Mouse (Mus musculus): ENCODE data around the gene Gm28051. TPM values are rescaled to one million over a fixed set of nuclear protein-coding genes. Genes with fewer than 3 reads are reported as not detected.

Gene Gm28051
- total and polyA plus RNA-seq, 3 experiments = not detected

DNA sequence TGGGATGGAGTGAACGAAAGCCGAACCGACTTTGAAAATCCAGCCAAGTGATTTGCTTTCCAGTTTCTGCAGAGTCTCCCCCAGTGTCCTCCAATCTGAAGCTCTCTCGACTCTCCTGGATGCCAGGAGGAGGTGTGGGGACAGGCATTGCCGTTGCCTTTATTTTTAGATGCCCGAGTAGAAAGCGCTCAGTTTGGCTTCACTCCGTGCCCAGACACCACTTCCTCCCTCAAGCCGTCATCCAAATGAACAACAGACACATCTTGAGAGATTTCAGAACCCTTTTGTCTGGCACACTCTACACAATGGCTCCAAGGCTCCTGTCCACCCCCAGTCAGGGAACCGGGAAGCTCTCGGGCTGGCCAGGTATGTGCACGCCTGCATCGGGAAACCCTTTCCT is 83.4 kb downstream of the Gm28051 start:
- Histone ChIP-seq H3K79me2 (replicated peaks; ENCODE audit: control insufficient read depth, extremely low read depth, insufficient read depth, poor library complexity, severe bottlenecking) (peaks cover 2% of the 10 kb centered on the region; the same call in 1 of the 2 replicates), H3K4me1 (ENCODE audit: control insufficient read depth in 1 of 2, insufficient read depth in 2 of 2) (peaks cover 24 to 93% of the 10 kb centered on the region in 2 experiments), H3K9ac (ENCODE audit: insufficient read depth, low read depth) (no peak overlapping the region), H3K4me3 (replicated peaks in 1 of 3; ENCODE audit: low read depth in 2 of 3, low read length in 2 of 3, poor library complexity in 1 of 3) (no peak overlapping the region), H3K36me3 (replicated peaks in 1 of 2; ENCODE audit: control insufficient read depth in 1 of 2, insufficient read depth in 1 of 2, low read length in 1 of 2) (peaks cover 11 to 71% of the 10 kb centered on the region in 2 experiments), H3K27me3 (replicated peaks) (no peaks in the 10 kb centered on the region), H3K9me3 (replicated peaks; ENCODE audit: low read length) (no peaks in the 10 kb centered on the region), H3K4me2 (ENCODE audit: insufficient read depth, low read depth, poor library complexity, severe bottlenecking) (no peak overlapping the region), H3K27ac (ENCODE audit: insufficient read depth, low read depth) (no peak overlapping the region)
- no peak for DNase-seq (ENCODE audit: extremely low read depth)
- in situ Hi-C loops (cut with MboI; ENCODE audit: low pct_ligation_motif_present, low pct_unique_long_range_greater_than_20kb, low sequenced_read_pairs) (no loop called here), dilution Hi-C loops (cut with MboI; ENCODE audit: extremely low pct_ligation_motif_present, extremely low pct_unique_long_range_greater_than_20kb, low sequenced_read_pairs) (no loop called here)
- no peak for TF ChIP-seq KAT2A (IDR thresholded peaks at IDR 0.05; ENCODE audit: insufficient replicate concordance, low read length)
- no peak for TF ChIP-seq MEF2A (IDR thresholded peaks at IDR 0.05; ENCODE audit: borderline replicate concordance, low read depth, low read length)
- TF ChIP-seq RCOR1 (conservative IDR thresholded peaks at IDR 0.05; ENCODE audit: low read depth, low read length) = no peak
- no peak for TF ChIP-seq TBP (conservative IDR thresholded peaks at IDR 0.05; ENCODE audit: low read depth, low read length)
- no peak for TF ChIP-seq ZMIZ1 (IDR thresholded peaks at IDR 0.05; ENCODE audit: low read depth, low read length)
- no peak for TF ChIP-seq GABPA (IDR thresholded peaks at IDR 0.05; ENCODE audit: insufficient replicate concordance, low read depth, low read length)
- no peak for TF ChIP-seq MAZ (IDR thresholded peaks at IDR 0.05; ENCODE audit: low read depth, low read length)
- TF ChIP-seq EP300 (IDR thresholded peaks at IDR 0.05; ENCODE audit: low read length) = no peak
- TF ChIP-seq TCF12 (IDR thresholded peaks at IDR 0.05; ENCODE audit: low read depth, low read length) = no peak
- TF ChIP-seq CHD1 (IDR thresholded peaks at IDR 0.05; ENCODE audit: low read depth, low read length) = no peak
- TF ChIP-seq POLR2A (IDR thresholded peaks at IDR 0.05; ENCODE audit: low read depth, low read length) = no peak
- no peak for TF ChIP-seq SMC3 (IDR thresholded peaks at IDR 0.05; ENCODE audit: low read depth, low read length)
- no peak for TF ChIP-seq NRF1 (IDR thresholded peaks at IDR 0.05; ENCODE audit: low read depth, low read length)
- TF ChIP-seq HCFC1 (IDR thresholded peaks at IDR 0.05; ENCODE audit: low read depth, low read length) = no peak
- TF ChIP-seq ELF1 (IDR thresholded peaks at IDR 0.05; ENCODE audit: low read depth, low read length) = no peak
- no peak for TF ChIP-seq JUND (conservative IDR thresholded peaks at IDR 0.05; ENCODE audit: low read depth, low read length)
- no peak for TF ChIP-seq CTCF (conservative IDR thresholded peaks at IDR 0.05 in 1 of 2, IDR thresholded peaks at IDR 0.05 in 1 of 2; ENCODE audit: low read depth in 2 of 2, low read length in 2 of 2)
- TF ChIP-seq MAX (IDR thresholded peaks at IDR 0.05; ENCODE audit: low read length) = no peak

DNA sequence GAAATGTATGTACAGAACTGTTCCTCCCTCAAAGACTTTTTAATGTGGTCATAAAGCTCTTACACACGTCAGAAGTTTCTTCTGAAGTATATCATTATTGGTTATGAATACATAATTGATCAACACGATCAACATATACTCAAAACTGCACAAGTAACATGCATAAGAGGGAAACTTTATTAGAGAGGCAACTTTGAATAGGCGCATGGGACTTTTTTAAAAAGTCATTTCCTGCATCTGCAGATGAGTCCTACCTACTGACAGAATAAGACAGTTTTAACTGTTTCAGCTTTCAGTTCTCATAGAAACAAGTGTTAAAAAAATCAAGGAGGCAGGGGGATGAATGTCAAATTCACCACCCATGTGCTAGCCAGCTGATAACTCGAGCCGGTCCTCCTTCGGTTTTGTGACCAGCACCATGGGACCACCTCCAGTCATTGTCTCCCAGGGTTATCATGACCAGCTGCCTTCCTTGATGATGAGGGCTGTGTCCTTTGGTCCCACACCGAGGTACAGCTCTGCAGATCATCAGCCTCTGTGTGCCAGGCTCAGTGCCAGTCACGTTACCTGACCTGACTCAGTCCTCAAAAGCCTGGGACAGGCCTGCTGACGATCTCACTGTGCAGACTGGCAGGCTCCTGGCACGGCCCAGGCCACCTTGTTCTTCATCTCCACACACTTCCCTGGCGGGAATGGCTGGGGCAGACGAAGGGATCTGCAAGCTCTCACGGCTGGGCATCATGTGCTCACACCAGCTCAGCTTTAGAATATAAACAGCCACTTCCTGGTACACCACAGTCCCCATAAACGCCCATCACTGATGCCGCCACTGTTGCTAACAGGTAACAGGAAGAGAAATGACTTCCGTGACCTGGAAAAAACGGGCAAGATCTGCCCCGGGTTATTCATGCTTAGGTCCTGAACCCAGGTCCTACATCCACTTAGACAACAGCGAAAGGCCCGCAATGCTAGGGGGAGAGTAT is 84.4 kb downstream of the Gm28051 start:
- Histone ChIP-seq H3K27me3 (replicated peaks) (no peaks in the 10 kb centered on the region), H3K36me3 (replicated peaks in 1 of 2; ENCODE audit: control insufficient read depth in 1 of 2, insufficient read depth in 1 of 2, low read length in 1 of 2) (peaks cover 15 to 72% of the 10 kb centered on the region in 2 experiments), H3K4me1 (ENCODE audit: control insufficient read depth in 1 of 2, insufficient read depth in 2 of 2) (peaks cover 24 to 86% of the 10 kb centered on the region in 2 experiments), H3K9ac (ENCODE audit: insufficient read depth, low read depth) (no peak overlapping the region), H3K79me2 (replicated peaks; ENCODE audit: control insufficient read depth, extremely low read depth, insufficient read depth, poor library complexity, severe bottlenecking) (peaks cover 2% of the 10 kb centered on the region; the same call in 1 of the 2 replicates), H3K4me2 (ENCODE audit: insufficient read depth, low read depth, poor library complexity, severe bottlenecking) (no peak overlapping the region), H3K27ac (ENCODE audit: insufficient read depth, low read depth) (peak overlapping the region; percentile 74; the same call in 1 of the 2 replicates), H3K4me3 (replicated peaks in 1 of 3; ENCODE audit: low read depth in 2 of 3, low read length in 2 of 3, poor library complexity in 1 of 3) (peak overlapping the region in 1 of 3 experiments; percentile 27), H3K9me3 (replicated peaks; ENCODE audit: low read length) (no peaks in the 10 kb centered on the region)
- no peak for DNase-seq (ENCODE audit: extremely low read depth)
- in situ Hi-C loops (cut with MboI; ENCODE audit: low pct_ligation_motif_present, low pct_unique_long_range_greater_than_20kb, low sequenced_read_pairs) = no loop called here
- dilution Hi-C loops (cut with MboI; ENCODE audit: extremely low pct_ligation_motif_present, extremely low pct_unique_long_range_greater_than_20kb, low sequenced_read_pairs) = no loop called here
- TF ChIP-seq JUND (conservative IDR thresholded peaks at IDR 0.05; ENCODE audit: low read depth, low read length) (no peak), SIN3A (IDR thresholded peaks at IDR 0.05; ENCODE audit: low read length) (no peak), JUN (IDR thresholded peaks at IDR 0.05; ENCODE audit: insufficient read depth, low read depth, low read length) (no peak), GABPA (IDR thresholded peaks at IDR 0.05; ENCODE audit: insufficient replicate concordance, low read depth, low read length) (no peak), MAZ (IDR thresholded peaks at IDR 0.05; ENCODE audit: low read depth, low read length) (no peak), CHD2 (IDR thresholded peaks at IDR 0.05; ENCODE audit: low read length) (no peak), TBP (conservative IDR thresholded peaks at IDR 0.05; ENCODE audit: low read depth, low read length) (no peak), PAX5 (IDR thresholded peaks at IDR 0.05; ENCODE audit: low read length) (no peak), BHLHE40 (IDR thresholded peaks at IDR 0.05; ENCODE audit: low read depth, low read length) (no peak), ZNF384 (IDR thresholded peaks at IDR 0.05; ENCODE audit: low read depth, low read length) (peak; percentile 72), EP300 (IDR thresholded peaks at IDR 0.05; ENCODE audit: low read length) (peak; percentile 38; the same call in 1 of the 2 replicates), POLR2A (IDR thresholded peaks at IDR 0.05; ENCODE audit: low read depth, low read length) (no peak), MXI1 (IDR thresholded peaks at IDR 0.05; ENCODE audit: low read depth, low read length) (peak; percentile 40; the same call in 1 of the 2 replicates), ETS1 (conservative IDR thresholded peaks at IDR 0.05; ENCODE audit: low read depth, low read length) (no peak; the same call in 1 of the 2 replicates), ELF1 (IDR thresholded peaks at IDR 0.05; ENCODE audit: low read depth, low read length) (peak; percentile 11; the same call in 1 of the 2 replicates), MAFK (IDR thresholded peaks at IDR 0.05; ENCODE audit: insufficient replicate concordance, low read length) (no peak), NELFE (IDR thresholded peaks at IDR 0.05; ENCODE audit: low read depth, low read length) (no peak), IRF4 (IDR thresholded peaks at IDR 0.05; ENCODE audit: low read depth, low read length) (0 out of 2 replicates have a peak, but pooled peaks have one; percentile 52), UBTF (IDR thresholded peaks at IDR 0.05; ENCODE audit: low read depth, low read length) (no peak)
